Mouse (Mus musculus) myocyte (in vitro differentiated cells): ENCODE results near the gene Tnip1. TPM values are rescaled to one million over a fixed set of nuclear protein-coding genes. Genes with fewer than 3 reads are reported as not detected.

ENCODE experiments used
- H3K27me3 ChIP-seq: one replicate; pipeline ENCODE4 v1.6.1; 2011; ENCODE audit not compliant: control insufficient read depth, insufficient read depth, insufficient read length
- H3K36me3 ChIP-seq: one replicate; pipeline ENCODE4 v1.6.1; 2011; ENCODE audit not compliant: control insufficient read depth, insufficient read depth
- H3K4me2 ChIP-seq: one replicate; pipeline ENCODE4 v1.6.1; 2011; ENCODE audit warnings: low read depth, control low read depth
- H3K4me3 ChIP-seq: one replicate; pipeline ENCODE4 v1.5.1; 2011; ENCODE audit warnings: mild to moderate bottlenecking, control low read depth, moderate library complexity
- H3K79me2 ChIP-seq: one replicate; pipeline ENCODE4 v1.6.1; 2011; ENCODE audit not compliant: control insufficient read depth, insufficient read depth
- H3ac ChIP-seq: one replicate; pipeline ENCODE4 v1.6.1; 2011; ENCODE audit not compliant: control insufficient read depth, insufficient read length
- CEBPB ChIP-seq: IDR thresholded peaks from 2 replicates; pipeline ENCODE4 v1.6.1; 2011; ENCODE audit warnings: mild to moderate bottlenecking, moderate library complexity; ENCODE audit not compliant: poor library complexity, insufficient read depth, severe bottlenecking
- E2F4 ChIP-seq: IDR thresholded peaks from one replicate; pipeline ENCODE4 v1.6.1; 2011; ENCODE audit warnings: mild to moderate bottlenecking, control low read depth, moderate library complexity; ENCODE audit not compliant: insufficient read depth
- MAX ChIP-seq: IDR thresholded peaks from one replicate; pipeline ENCODE4 v1.6.1; 2011; ENCODE audit warnings: low read depth, mild to moderate bottlenecking, control low read depth
- MYOD1 ChIP-seq, 3 experiments: IDR thresholded peaks; one replicate each; pipeline ENCODE4 v1.6.1; 2011; ENCODE audit warnings: control low read depth in 2 of 3, low read depth in 2 of 3, mild to moderate bottlenecking in 2 of 3, moderate library complexity in 1 of 3; ENCODE audit not compliant: insufficient read length in 2 of 3, control insufficient read depth in 1 of 3
- MYOG ChIP-seq, 3 experiments: IDR thresholded peaks; one replicate each; pipeline ENCODE4 v1.6.1; 2011; ENCODE audit warnings: control low read depth in 2 of 3, low read depth in 2 of 3, mild to moderate bottlenecking in 2 of 3; ENCODE audit not compliant: insufficient read length in 2 of 3, control insufficient read depth in 1 of 3, insufficient read depth in 1 of 3
- POLR2A ChIP-seq: IDR thresholded peaks from one replicate; pipeline ENCODE4 v1.6.1; 2011; ENCODE audit warnings: low read depth, mild to moderate bottlenecking, control low read depth, moderate library complexity; ENCODE audit not compliant: insufficient read length
- POLR2AphosphoS2 ChIP-seq: IDR thresholded peaks from one replicate; pipeline ENCODE4 v1.6.1; 2011; ENCODE audit warnings: low read depth, control low read depth; ENCODE audit not compliant: insufficient read length
- REST ChIP-seq: IDR thresholded peaks from one replicate; pipeline ENCODE4 v1.6.1; 2011; ENCODE audit warnings: mild to moderate bottlenecking, control low read depth, moderate library complexity; ENCODE audit not compliant: insufficient read depth, insufficient read length
- SRF ChIP-seq: IDR thresholded peaks from one replicate; pipeline ENCODE4 v1.6.1; 2011; ENCODE audit warnings: low read depth; ENCODE audit not compliant: control insufficient read depth, insufficient read length
- TCF12 ChIP-seq: IDR thresholded peaks from one replicate; pipeline ENCODE4 v1.6.1; 2011; ENCODE audit warnings: mild to moderate bottlenecking, control low read depth; ENCODE audit not compliant: poor library complexity, insufficient read depth, severe bottlenecking
- TCF3 ChIP-seq: IDR thresholded peaks from one replicate; pipeline ENCODE4 v1.6.1; 2011; ENCODE audit warnings: low read depth, control low read depth; ENCODE audit not compliant: insufficient read length
- USF1 ChIP-seq: IDR thresholded peaks from one replicate; pipeline ENCODE4 v1.6.1; 2011; ENCODE audit warnings: low read depth, mild to moderate bottlenecking, control low read depth, moderate library complexity
- polyA plus RNA-seq: library from polyadenylated mRNA; unstranded; fragments of >200 nt; fragmentation: generic; extraction: Trizol; gene quantifications from one replicate; pipeline ENCODE4 v1.2.1, GENCODE M21; 2012; ENCODE audit warnings: missing spikeins

The Tnip1 gene
- polyA plus RNA-seq, 1 experiment: 34.5 TPM

DNA sequence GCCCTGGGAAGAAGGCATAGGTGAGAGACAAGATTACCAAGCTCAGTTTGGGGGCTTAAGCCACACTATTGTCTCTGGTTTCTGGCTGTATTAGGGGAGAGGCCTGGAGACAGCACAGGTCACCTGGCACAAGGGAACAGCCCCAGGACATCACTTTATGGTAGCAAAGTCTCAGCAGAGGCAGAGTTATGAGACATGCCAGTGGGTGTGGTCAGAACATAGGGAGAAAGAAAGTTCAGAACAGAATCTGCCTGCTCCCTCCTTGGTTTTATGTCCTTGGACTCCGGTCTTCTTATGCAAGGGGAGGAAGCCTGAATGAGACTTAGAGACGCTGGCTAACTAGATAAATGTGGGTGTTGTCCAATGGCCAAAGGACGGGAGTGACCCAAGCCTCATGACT lies 18.0 kb downstream of the Tnip1 start:
- no peaks in the 10 kb centered on the region for H3K27me3 ChIP-seq
- no peak for TF ChIP-seq MYOD1 (IDR thresholded peaks at IDR 0.05; ENCODE audit: control insufficient read depth in 1 of 3, insufficient read length in 2 of 3, low read depth in 2 of 3)
- TF ChIP-seq MYOG (IDR thresholded peaks at IDR 0.05; ENCODE audit: control insufficient read depth in 1 of 3, insufficient read depth in 1 of 3, insufficient read length in 2 of 3, low read depth in 2 of 3): no peak
- no peak for TF ChIP-seq E2F4
- no peak for TF ChIP-seq TCF3
- TF ChIP-seq POLR2A: no peak
- no peak overlapping the region for H3ac ChIP-seq
- H3K4me2 ChIP-seq: no peak overlapping the region
- no peak overlapping the region for H3K4me3 ChIP-seq
- H3K79me2 ChIP-seq: no peaks in the 10 kb centered on the region
- H3K36me3 ChIP-seq: peaks cover 5% of the 10 kb centered on the region

- H3ac ChIP-seq: no peak overlapping the region
- no peaks in the 10 kb centered on the region for H3K79me2 ChIP-seq
- no peaks in the 10 kb centered on the region for H3K27me3 ChIP-seq
- no peak overlapping the region for H3K4me2 ChIP-seq
- TF ChIP-seq E2F4: no peak
- TF ChIP-seq REST: no peak
- no peak for TF ChIP-seq POLR2AphosphoS2
- TF ChIP-seq TCF3: no peak
- no peak for TF ChIP-seq SRF
- TF ChIP-seq MAX: no peak
- TF ChIP-seq MYOD1 (IDR thresholded peaks at IDR 0.05; ENCODE audit: control insufficient read depth in 1 of 3, insufficient read length in 2 of 3, low read depth in 2 of 3): no peak
- no peak for TF ChIP-seq TCF12
- no peak for TF ChIP-seq USF1
- TF ChIP-seq MYOG (IDR thresholded peaks at IDR 0.05; ENCODE audit: control insufficient read depth in 1 of 3, insufficient read depth in 1 of 3, insufficient read length in 2 of 3, low read depth in 2 of 3): no peak
- no peak for TF ChIP-seq POLR2A
- no peak for TF ChIP-seq CEBPB
- H3K36me3 ChIP-seq: peaks cover 5% of the 10 kb centered on the region
- no peak overlapping the region for H3K4me3 ChIP-seq
Measured at GRCm38 (mm10) chr11:54940056-54940455, 22.7 kb downstream of the Tnip1 start.

- H3K4me3 ChIP-seq: no peak overlapping the region
- peaks cover 5% of the 10 kb centered on the region for H3K36me3 ChIP-seq
- H3ac ChIP-seq: no peak overlapping the region
- no peaks in the 10 kb centered on the region for H3K27me3 ChIP-seq
- H3K4me2 ChIP-seq: no peak overlapping the region
- TF ChIP-seq SRF (no peak), CEBPB (no peak), MAX (no peak), REST (no peak), POLR2A (no peak), TCF12 (no peak), POLR2AphosphoS2 (no peak), USF1 (no peak), MYOG (IDR thresholded peaks at IDR 0.05; ENCODE audit: control insufficient read depth in 1 of 3, insufficient read depth in 1 of 3, insufficient read length in 2 of 3, low read depth in 2 of 3) (no peak), E2F4 (no peak), MYOD1 (IDR thresholded peaks at IDR 0.05; ENCODE audit: control insufficient read depth in 1 of 3, insufficient read length in 2 of 3, low read depth in 2 of 3) (no peak), TCF3 (no peak)
- no peaks in the 10 kb centered on the region for H3K79me2 ChIP-seq
Measured at GRCm38 (mm10) chr11:54939501-54939900, 23.2 kb downstream of the Tnip1 start.

- H3K27me3 ChIP-seq: no peaks in the 10 kb centered on the region
- no peak overlapping the region for H3ac ChIP-seq
- H3K4me3 ChIP-seq: no peak overlapping the region
- no peak for TF ChIP-seq TCF3
- no peak for TF ChIP-seq MYOG (IDR thresholded peaks at IDR 0.05; ENCODE audit: control insufficient read depth in 1 of 3, insufficient read depth in 1 of 3, insufficient read length in 2 of 3, low read depth in 2 of 3)
- TF ChIP-seq MAX: no peak
- TF ChIP-seq USF1: no peak
- no peak for TF ChIP-seq POLR2A
- no peak for TF ChIP-seq TCF12
- no peak for TF ChIP-seq CEBPB
- no peak for TF ChIP-seq MYOD1 (IDR thresholded peaks at IDR 0.05; ENCODE audit: control insufficient read depth in 1 of 3, insufficient read length in 2 of 3, low read depth in 2 of 3)
- TF ChIP-seq E2F4: no peak
- no peak for TF ChIP-seq REST
- no peak for TF ChIP-seq SRF
- TF ChIP-seq POLR2AphosphoS2: no peak
- H3K79me2 ChIP-seq: no peaks in the 10 kb centered on the region
- H3K36me3 ChIP-seq: peaks cover 8% of the 10 kb centered on the region
- no peak overlapping the region for H3K4me2 ChIP-seq
Measured at GRCm38 (mm10) chr11:54936771-54937140, 26.0 kb downstream of the Tnip1 start.

- Histone ChIP-seq H3K4me2 (no peak overlapping the region), H3K4me3 (no peak overlapping the region), H3K79me2 (no peaks in the 10 kb centered on the region), H3K36me3 (peaks cover 8% of the 10 kb centered on the region), H3ac (no peak overlapping the region), H3K27me3 (no peaks in the 10 kb centered on the region)
- no peak for TF ChIP-seq TCF3
- TF ChIP-seq POLR2AphosphoS2: no peak
- no peak for TF ChIP-seq CEBPB
- no peak for TF ChIP-seq POLR2A
- no peak for TF ChIP-seq E2F4
- no peak for TF ChIP-seq MAX
- TF ChIP-seq REST: no peak
Measured at GRCm38 (mm10) chr11:54936035-54936770, 26.5 kb downstream of the Tnip1 start.
